15 mouse cellular contexts compared by ENCODE assay signal in the genomic region with DNA sequence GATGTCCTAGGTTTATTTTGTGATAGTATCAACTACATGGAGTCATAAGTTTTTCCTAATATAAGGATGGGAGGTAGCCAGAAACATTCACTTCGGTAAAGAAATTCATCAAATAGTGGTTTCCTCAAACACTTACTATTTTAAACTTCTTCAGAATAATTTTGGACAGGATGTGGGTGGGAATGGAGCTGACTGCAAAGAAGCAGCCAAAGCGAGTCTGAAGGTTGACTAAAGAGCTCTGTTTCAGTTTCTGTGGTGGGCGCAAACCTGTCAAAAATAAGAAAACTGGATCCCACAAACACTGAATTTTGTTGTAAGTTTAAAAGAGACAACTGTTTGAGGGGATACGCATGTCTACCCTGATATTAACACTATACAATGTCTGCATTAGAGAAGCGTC.
"Had no signal": no experiment of that assay in that cellular context is flagged by ENCODE, and none has a peak within 500 bp of the region (broad histone marks: within the 10 kb centered on the region; RNA-seq: fewer than 3 reads in every experiment).

No protein-coding gene starts in this region.

- H3K4me3 ChIP-seq: midbrain, embryonic 10.5 days; midbrain, embryonic 12.5 days; myocyte; neural tube, embryonic 13.5 days; neural tube, embryonic 15.5 days had no signal

- H3K27ac ChIP-seq: midbrain, embryonic 10.5 days; midbrain, embryonic 12.5 days; neural tube, embryonic 13.5 days; neural tube, embryonic 15.5 days had no signal

- DNase-seq: lung, adult 18-20 months; lung, postnatal 10 days; lung, postnatal 4 days; midbrain, embryonic 14.5 days; right cerebral cortex, postnatal 14 days; right cerebral cortex, postnatal 4 days; spleen, adult 18-20 months; thymus, adult 2 months; thymus, postnatal 25 days; thymus, postnatal 4 days had no signal
